Mouse (Mus musculus) lung, embryonic 14.5 days (tissue): ENCODE results near the gene Pax8. TPM values are rescaled to one million over a fixed set of nuclear protein-coding genes. Genes with fewer than 3 reads are reported as not detected.
A peak's percentile ranks its signal among the peaks of the same experiment; 100 is the strongest.

Experiments used
- ATAC-seq: fragments of 200-750 bp; cut with Nextera tagmentation; 2 replicates; pipeline ENCODE4 v1.8.0; 2017; ENCODE audit warnings: mild to moderate bottlenecking, moderate TSS enrichment, moderate library complexity; ENCODE audit not compliant: insufficient read depth
- DNase-seq: peaks from one replicate; pipeline ENCODE4 v3.0.0-alpha.2; 2015
- H3K27ac ChIP-seq: fragments of 300-500 bp; sonication (generic); 2 replicates; pipeline ENCODE4 v1.5.1; 2014; ENCODE audit warnings: low read depth, mild to moderate bottlenecking, moderate library complexity
- H3K27me3 ChIP-seq: fragments of 300-500 bp; sonication (generic); 2 replicates; pipeline ENCODE4 v1.6.1; 2014; ENCODE audit warnings: low read length, control low read depth; ENCODE audit not compliant: insufficient read depth
- H3K36me3 ChIP-seq: fragments of 300-500 bp; sonication (generic); 2 replicates; pipeline ENCODE4 v1.6.1; 2014; ENCODE audit warnings: control low read depth; ENCODE audit not compliant: insufficient read depth
- H3K4me1 ChIP-seq: fragments of 300-500 bp; sonication (generic); 2 replicates; pipeline ENCODE4 v1.6.1; 2014; ENCODE audit warnings: antibody characterized with exemption, control low read depth; ENCODE audit not compliant: insufficient read depth
- H3K4me2 ChIP-seq: fragments of 300-500 bp; sonication (generic); 2 replicates; pipeline ENCODE4 v1.6.1; 2014; ENCODE audit warnings: mild to moderate bottlenecking
- H3K4me3 ChIP-seq: fragments of 300-500 bp; sonication (generic); 2 replicates; pipeline ENCODE4 v1.5.1; 2014; ENCODE audit warnings: low read depth, low read length
- H3K9ac ChIP-seq: fragments of 300-500 bp; sonication (generic); 2 replicates; pipeline ENCODE4 v1.6.1; 2014
- H3K9me3 ChIP-seq: fragments of 300-500 bp; sonication (generic); 2 replicates; pipeline ENCODE4 v1.6.1; 2016; ENCODE audit warnings: low read depth, low read length, control low read depth
- CTCF ChIP-seq: IDR thresholded peaks from 2 replicates; pipeline ENCODE4 v1.5.1; 2016; ENCODE audit warnings: antibody characterized with exemption, low read depth
- WGBS: fragments of 180-500 bp; shearing (Covaris S2); extraction: QIAGEN DNeasy Blood & Tissue Kit; methylation state at CpG from one replicate; pipeline ENCODE4 v1.1.7; 2014; 5-methylcytosine and 5-hydroxymethylcytosine counted together
- polyA plus RNA-seq: library from polyadenylated mRNA; unstranded; fragments of >200 nt; fragmentation: Nextera tagmentation; extraction: Ambion mirVana; gene quantifications from 2 replicates; pipeline ENCODE4 v1.2.1, GENCODE M21; 2014

Gene Pax8
- polyA plus RNA-seq, 1 experiment from 2014 or later, result not detected

DNA sequence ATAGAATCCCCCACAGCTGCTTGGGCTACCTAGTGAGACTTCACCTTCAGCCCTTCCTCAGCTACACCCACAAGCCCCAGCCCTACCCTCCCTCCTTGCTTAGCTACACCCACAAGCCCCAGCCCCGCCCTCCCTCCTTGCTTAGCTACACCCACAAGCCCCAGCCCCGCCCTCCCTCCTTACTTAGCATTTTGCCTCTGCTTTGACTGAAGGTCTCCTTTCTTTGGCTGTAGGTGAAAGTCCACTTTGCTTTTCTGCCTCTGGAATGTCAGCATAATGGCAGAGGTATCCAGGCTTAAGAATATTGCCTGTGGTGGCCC is 14.6 kb downstream of the Pax8 start:
- ATAC-seq, result peak; percentile 82; the same call in 1 of the 2 replicates
- Histone ChIP-seq H3K9ac (no peak overlapping the region), H3K27me3 (no peaks in the 10 kb centered on the region), H3K9me3 (no peaks in the 10 kb centered on the region), H3K36me3 (no peaks in the 10 kb centered on the region), H3K27ac (no peak overlapping the region), H3K4me1 (no peaks in the 10 kb centered on the region), H3K4me2 (no peak overlapping the region), H3K4me3 (no peak overlapping the region)
- no peak for DNase-seq
- TF ChIP-seq CTCF, result no peak
- 6% methylated on average over 2 of the region's 2 CpGs for WGBS

DNA sequence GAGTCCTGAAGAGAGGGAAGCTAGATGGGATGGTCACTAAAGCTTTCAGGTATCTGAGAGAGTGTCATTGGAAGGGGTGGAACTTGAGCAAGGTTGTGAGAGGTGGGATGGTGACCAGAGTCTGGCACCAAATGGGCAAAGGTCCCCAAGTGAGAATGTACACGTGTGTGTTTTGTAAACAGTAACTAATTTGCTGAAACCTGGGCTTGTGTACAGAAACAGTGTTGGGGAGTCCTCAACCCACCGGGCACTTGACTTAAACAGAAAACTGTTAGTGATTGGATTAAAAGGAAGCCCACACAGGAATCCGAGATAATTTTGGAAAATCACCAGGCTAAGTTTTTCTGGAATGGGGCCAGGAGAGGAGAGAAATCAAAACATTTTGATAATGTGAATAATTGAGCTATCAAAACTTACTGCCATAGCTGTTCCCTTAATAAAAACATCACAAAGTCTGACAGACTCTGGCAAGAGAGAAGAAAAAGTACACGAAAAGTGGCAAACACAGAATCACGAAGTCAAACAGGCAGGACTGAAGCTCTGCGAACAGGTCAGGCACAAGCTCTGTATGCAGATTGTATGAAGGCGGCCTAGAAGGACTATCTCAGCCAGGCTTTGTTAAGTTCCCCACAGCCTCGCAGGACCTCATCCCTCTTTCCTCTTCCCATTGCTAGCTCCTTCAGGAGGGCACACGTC is 15.1 kb downstream of the Pax8 start:
- no peak overlapping the region for H3K4me2 ChIP-seq
- no peaks in the 10 kb centered on the region for H3K36me3 ChIP-seq
- H3K9me3 ChIP-seq, result no peaks in the 10 kb centered on the region
- no peak overlapping the region for H3K9ac ChIP-seq
- H3K27me3 ChIP-seq, result no peaks in the 10 kb centered on the region
- H3K4me3 ChIP-seq, result no peak overlapping the region
- WGBS, result 10% methylated on average over 9 of the region's 9 CpGs
- H3K4me1 ChIP-seq, result no peaks in the 10 kb centered on the region
- no peak; the same call in 1 of the 2 replicates for ATAC-seq
- DNase-seq, result peak; percentile 37
- no peak for TF ChIP-seq CTCF
- H3K27ac ChIP-seq, result no peak overlapping the region

DNA sequence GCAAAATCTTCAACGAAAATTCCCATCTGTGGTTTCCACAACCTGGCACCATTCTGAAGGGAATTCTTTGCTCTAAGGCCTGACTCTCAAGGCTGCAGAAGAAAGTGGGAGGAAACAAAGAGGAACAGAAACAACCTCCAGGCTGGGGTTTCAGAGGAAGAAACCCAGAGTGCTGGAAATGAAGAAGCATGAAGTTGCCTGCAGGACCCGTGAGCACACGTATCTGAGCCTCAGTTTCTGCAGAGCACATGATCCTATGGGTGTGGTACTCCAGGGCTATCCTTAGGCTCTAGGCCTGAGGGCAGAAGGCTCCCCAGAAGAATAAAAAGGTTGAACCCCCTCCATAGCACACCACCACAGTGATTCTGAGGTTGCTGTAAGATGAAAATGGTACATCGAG is 18.6 kb downstream of the Pax8 start:
- 80% methylated on average over 4 of the region's 4 CpGs for WGBS
- Histone ChIP-seq H3K9me3 (no peaks in the 10 kb centered on the region), H3K27me3 (no peaks in the 10 kb centered on the region), H3K36me3 (no peaks in the 10 kb centered on the region), H3K4me1 (no peaks in the 10 kb centered on the region), H3K9ac (no peak overlapping the region), H3K4me2 (no peak overlapping the region), H3K27ac (no peak overlapping the region), H3K4me3 (no peak overlapping the region)
- DNase-seq, result no peak
- TF ChIP-seq CTCF, result no peak
- ATAC-seq, result no peak

DNA sequence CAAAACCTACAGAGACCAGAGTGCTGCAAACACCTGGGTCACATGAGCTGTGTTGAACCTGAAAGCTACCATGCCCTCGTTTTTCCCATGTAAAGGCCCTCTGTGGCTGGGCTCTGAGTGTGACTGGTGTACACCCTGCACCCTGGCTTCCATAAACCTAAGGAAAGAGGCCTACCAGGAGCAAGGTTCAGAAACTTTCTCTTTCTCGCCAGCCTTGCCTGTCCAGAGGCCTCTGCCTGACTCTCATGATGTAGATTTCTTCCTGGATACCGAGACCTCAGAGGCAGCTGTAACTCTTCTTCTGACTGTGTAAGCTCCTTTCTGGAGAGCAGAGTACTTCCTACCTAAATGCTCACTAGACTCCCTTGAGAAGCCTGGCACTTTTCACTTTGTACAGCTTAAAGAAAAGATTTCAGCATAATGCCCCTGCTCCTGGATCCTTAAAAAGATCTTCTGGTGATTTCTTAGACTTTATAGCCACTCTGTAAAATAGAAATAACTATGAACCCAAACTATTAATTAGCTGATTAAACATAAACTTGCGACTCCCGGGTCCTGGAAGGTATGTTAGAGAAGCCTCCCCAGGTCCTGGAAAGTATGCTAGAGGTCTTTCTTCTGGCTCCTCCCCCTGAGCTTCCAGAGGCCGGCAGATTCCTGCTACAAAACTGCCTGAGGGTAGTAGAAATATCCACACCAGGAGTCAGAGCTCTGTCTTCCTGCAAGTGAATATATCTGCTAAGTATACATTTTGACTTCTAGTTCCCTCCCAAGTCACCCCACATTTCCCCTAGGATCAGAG is 20.1 kb downstream of the Pax8 start:
- Histone ChIP-seq H3K27ac (no peak overlapping the region), H3K4me1 (no peaks in the 10 kb centered on the region), H3K4me3 (no peak overlapping the region), H3K36me3 (no peaks in the 10 kb centered on the region), H3K9ac (no peak overlapping the region), H3K27me3 (no peaks in the 10 kb centered on the region), H3K4me2 (no peak overlapping the region), H3K9me3 (no peaks in the 10 kb centered on the region)
- DNase-seq (no peak), ATAC-seq (no peak)
- no peak for TF ChIP-seq CTCF
- WGBS, result 36% methylated on average over 6 of the region's 6 CpGs

DNA sequence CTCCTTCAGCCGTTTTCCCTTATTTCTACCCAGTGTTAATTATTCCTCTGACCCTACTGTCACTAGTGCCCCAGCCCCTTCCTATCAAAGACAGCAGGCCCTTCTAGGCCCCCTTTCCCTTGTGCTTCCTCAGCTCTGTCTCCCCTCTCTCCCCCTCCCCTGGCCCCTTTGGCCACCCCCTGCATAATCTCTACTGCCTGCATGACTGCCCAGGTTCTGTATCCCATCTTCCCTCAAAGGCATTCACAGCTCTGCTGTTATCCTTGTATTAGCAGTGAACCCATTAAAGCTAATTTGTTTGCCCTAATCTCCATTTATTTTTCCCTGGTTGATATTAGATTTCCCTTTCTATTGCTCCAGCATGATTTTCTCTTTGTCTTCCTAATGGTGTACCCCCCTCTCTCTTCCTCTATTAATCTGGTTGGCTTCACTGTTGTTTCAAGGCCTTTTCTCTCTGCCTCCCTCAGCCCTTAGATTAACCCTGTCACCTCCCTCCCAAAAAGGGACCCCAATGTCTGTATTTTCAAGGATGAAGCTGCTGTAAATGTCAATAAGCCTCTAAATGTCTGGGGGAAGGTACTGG is 20.9 kb downstream of the Pax8 start:
- no peak overlapping the region for H3K4me3 ChIP-seq
- no peaks in the 10 kb centered on the region for H3K27me3 ChIP-seq
- DNase-seq (no peak), ATAC-seq (no peak)
- no peak overlapping the region for H3K9ac ChIP-seq
- H3K4me1 ChIP-seq, result no peaks in the 10 kb centered on the region
- H3K36me3 ChIP-seq, result no peaks in the 10 kb centered on the region
- no peaks in the 10 kb centered on the region for H3K9me3 ChIP-seq
- no peak for TF ChIP-seq CTCF
- 62% methylated on average over 1 of the region's 1 CpGs for WGBS
- H3K4me2 ChIP-seq, result no peak overlapping the region
- no peak overlapping the region for H3K27ac ChIP-seq

DNA sequence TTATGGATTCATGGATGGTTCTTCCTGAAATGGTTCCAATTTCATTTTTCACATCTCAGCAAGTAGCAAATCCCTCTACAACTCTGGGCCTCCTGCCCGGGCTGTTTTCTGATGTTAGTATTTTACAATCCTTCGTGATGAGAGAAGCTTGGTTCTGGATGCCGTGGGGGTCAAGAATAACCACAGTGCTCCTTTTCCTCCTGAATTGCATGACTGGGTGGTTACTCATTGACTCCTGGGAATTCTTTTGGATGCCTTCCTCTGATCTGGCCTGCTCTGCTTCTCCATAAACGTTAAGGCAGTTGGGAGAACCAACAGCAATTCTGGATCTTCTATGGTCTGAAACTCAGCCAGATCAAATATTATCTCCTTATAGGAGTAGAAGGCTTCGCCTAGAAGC is 22.2 kb downstream of the Pax8 start:
- Histone ChIP-seq H3K9me3 (no peaks in the 10 kb centered on the region), H3K4me3 (no peak overlapping the region), H3K27me3 (no peaks in the 10 kb centered on the region), H3K9ac (no peak overlapping the region), H3K27ac (no peak overlapping the region), H3K4me2 (no peak overlapping the region), H3K4me1 (no peaks in the 10 kb centered on the region), H3K36me3 (no peaks in the 10 kb centered on the region)
- ATAC-seq (no peak), DNase-seq (no peak)
- 73% methylated on average over 5 of the region's 5 CpGs for WGBS
- TF ChIP-seq CTCF, result no peak

DNA sequence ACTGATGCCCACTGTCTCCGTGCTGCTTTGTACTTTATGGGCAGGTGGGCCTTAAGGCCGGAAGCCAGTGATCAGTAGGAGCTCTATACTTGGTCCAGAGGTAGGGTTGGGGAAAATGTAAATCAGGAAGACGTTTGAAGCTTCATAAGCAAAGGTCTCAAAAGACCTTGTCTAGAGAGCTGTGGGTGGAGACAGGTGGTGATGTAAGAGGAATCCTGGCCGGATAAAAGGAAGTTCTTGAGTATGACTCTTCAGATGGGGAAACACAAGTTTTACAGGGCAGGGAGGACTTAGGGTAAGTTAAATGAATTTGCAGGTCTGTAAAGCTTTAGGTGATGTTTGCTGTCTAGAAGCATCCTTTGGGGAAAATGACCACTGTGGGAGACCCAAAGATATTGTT is 26.3 kb downstream of the Pax8 start:
- WGBS, result 72% methylated on average over 4 of the region's 4 CpGs
- ATAC-seq, result no peak
- H3K4me2 ChIP-seq, result no peak overlapping the region
- H3K36me3 ChIP-seq, result no peaks in the 10 kb centered on the region
- TF ChIP-seq CTCF, result no peak
- H3K9ac ChIP-seq, result no peak overlapping the region
- no peak overlapping the region for H3K27ac ChIP-seq
- H3K4me1 ChIP-seq, result no peaks in the 10 kb centered on the region
- H3K4me3 ChIP-seq, result no peak overlapping the region
- no peaks in the 10 kb centered on the region for H3K27me3 ChIP-seq
- no peaks in the 10 kb centered on the region for H3K9me3 ChIP-seq
- no peak for DNase-seq
